Mouse (Mus musculus) testis, adult 2 months (tissue): Measurements from ENCODE around the gene Efcab7.

Experiments
- CTCF ChIP-seq: fragments of 200-500 bp; IDR thresholded peaks from 2 replicates; pipeline ENCODE4 v1.5.1; 2012; ENCODE audit warnings: low read depth, mild to moderate bottlenecking, inconsistent platforms, low read length, moderate library complexity; ENCODE audit not compliant: control insufficient read depth, insufficient read depth, insufficient replicate concordance
- POLR2A ChIP-seq: fragments of 200-500 bp; IDR thresholded peaks from 2 replicates; pipeline ENCODE4 v1.6.1; 2012; ENCODE audit warnings: low read depth, mild to moderate bottlenecking, inconsistent platforms, low read length, moderate library complexity; ENCODE audit not compliant: control insufficient read depth

DNA sequence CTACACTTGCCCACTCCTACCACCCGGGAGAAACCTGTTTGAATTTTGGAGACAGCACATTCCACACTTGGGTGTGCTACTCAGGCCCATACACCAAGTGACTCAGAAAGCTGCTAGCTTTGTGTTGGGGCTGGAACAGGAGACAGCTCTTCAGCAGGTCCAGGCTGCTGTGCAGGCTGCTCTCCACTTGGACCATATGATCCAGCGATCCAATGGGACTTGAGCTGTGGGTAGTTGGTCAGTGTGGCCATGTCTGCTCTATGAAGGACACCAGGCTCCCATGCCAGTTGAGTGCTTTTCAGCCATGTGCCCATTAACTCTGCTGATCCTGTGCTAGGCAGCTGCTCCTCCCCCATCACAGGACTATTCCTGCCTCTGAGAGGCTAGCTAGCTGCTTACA lies 124.9 kb downstream of the Efcab7 start:
- TF ChIP-seq CTCF (no peak), POLR2A (no peak)
